Mouse (Mus musculus): Measurements from ENCODE around the gene Nlrp4f. TPM values are rescaled to one million over a fixed set of nuclear protein-coding genes. Genes with fewer than 3 reads are reported as not detected.

Gene Nlrp4f
- under 1 TPM; 0.17 to 0.35 TPM for total RNA-seq (2021)

GRCm38 (mm10) chr13:65205877-65206276 lies at the start of gene Nlrp4f:
Nlrp4f (minus strand) TSS chr13:65205977.
- no peak for DNase-seq (ENCODE audit: extremely low spot score in 1 of 2, low spot score in 1 of 2)

- no peak for DNase-seq (ENCODE audit: extremely low spot score in 1 of 2, low spot score in 1 of 2)
Observed at GRCm38 (mm10) chr13:65243273-65243672, 37.5 kb upstream of the Nlrp4f start.

- no peak for DNase-seq (ENCODE audit: extremely low spot score in 1 of 2, low spot score in 1 of 2)
Observed at GRCm38 (mm10) chr13:65242319-65242787, 36.6 kb upstream of the Nlrp4f start.

GRCm38 (mm10) chr13:65241627-65242318 lies 36.0 kb upstream of the Nlrp4f start:
- no peak for DNase-seq (ENCODE audit: extremely low spot score in 1 of 2, low spot score in 1 of 2)

GRCm38 (mm10) chr13:65241099-65241626 lies 35.4 kb upstream of the Nlrp4f start:
- DNase-seq (ENCODE audit: extremely low spot score in 1 of 2, low spot score in 1 of 2): peak; percentile 97 to 98

GRCm38 (mm10) chr13:65240509-65241098 lies 34.8 kb upstream of the Nlrp4f start:
- peak; percentile 95 to 98 for DNase-seq (ENCODE audit: extremely low spot score in 1 of 2, low spot score in 1 of 2)

- DNase-seq (ENCODE audit: extremely low spot score in 1 of 2, low spot score in 1 of 2): no peak
Observed at GRCm38 (mm10) chr13:65237211-65237610, 31.4 kb upstream of the Nlrp4f start.

- DNase-seq (ENCODE audit: extremely low spot score in 1 of 2, low spot score in 1 of 2): no peak
Observed at GRCm38 (mm10) chr13:65226657-65227056, 20.9 kb upstream of the Nlrp4f start.

GRCm38 (mm10) chr13:65225945-65226344 lies 20.2 kb upstream of the Nlrp4f start:
- DNase-seq (ENCODE audit: extremely low spot score in 1 of 2, low spot score in 1 of 2): no peak

- DNase-seq (ENCODE audit: extremely low spot score in 1 of 2, low spot score in 1 of 2): no peak
Observed at GRCm38 (mm10) chr13:65200667-65201066, 5.1 kb downstream of the Nlrp4f start.

GRCm38 (mm10) chr13:65176472-65177091 lies 29.2 kb downstream of the Nlrp4f start:
- no peak for DNase-seq (ENCODE audit: extremely low spot score in 1 of 2, low spot score in 1 of 2)

- peak; percentile 7 to 45 for DNase-seq (ENCODE audit: extremely low spot score in 1 of 2, low spot score in 1 of 2)
Observed at GRCm38 (mm10) chr13:65175734-65176471, 29.9 kb downstream of the Nlrp4f start.

GRCm38 (mm10) chr13:65174102-65174501 lies 31.7 kb downstream of the Nlrp4f start:
- no peak for DNase-seq (ENCODE audit: extremely low spot score in 1 of 2, low spot score in 1 of 2)

- no peak for DNase-seq (ENCODE audit: extremely low spot score in 1 of 2, low spot score in 1 of 2)
Observed at GRCm38 (mm10) chr13:65149940-65150339, 55.8 kb downstream of the Nlrp4f start, which contains the start of gene Olfr466. Olfr466 (plus strand) TSS chr13:65150240.

GRCm38 (mm10) chr13:65137789-65138188 lies 68.0 kb downstream of the Nlrp4f start, which contains the start of gene Olfr465-ps1:
Olfr465-ps1 (plus strand) TSS chr13:65138089.
- no peak for DNase-seq (ENCODE audit: extremely low spot score in 1 of 2, low spot score in 1 of 2)

Other genes with a start within 250 kb of the Nlrp4f start
- gene Spata31d1c, start 172.9 kb downstream of the Nlrp4f start, total RNA-seq (2021): not detected
- gene Prss47, start 153.2 kb downstream of the Nlrp4f start, total RNA-seq (2021): not detected
- gene Mfsd14b, start 93.0 kb downstream of the Nlrp4f start, total RNA-seq (2021): 10 to 100 TPM; 43.1 to 46.3 TPM
- gene Olfr465-ps1, start 67.9 kb downstream of the Nlrp4f start, total RNA-seq (2021): not detected
- gene Olfr466, start 55.7 kb downstream of the Nlrp4f start, total RNA-seq (2021): not detected
- under 1 TPM in 1 of 2 experiments, not detected in 1; 0.52 TPM for gene Gm10775, start 53.6 kb upstream of the Nlrp4f start, total RNA-seq (2021)
- 10 to 100 TPM; 63.2 to 64.2 TPM for gene Zfp369, start 72.8 kb upstream of the Nlrp4f start, total RNA-seq (2021)